Mouse (Mus musculus) activated CD4-positive, CD25-positive, alpha-beta regulatory T cell (primary cell): Measurements from ENCODE around the gene BC061212. TPM values are rescaled to one million over a fixed set of nuclear protein-coding genes. Genes with fewer than 3 reads are reported as not detected.

Experiments
- polyA plus RNA-seq, 2 experiments: library from polyadenylated mRNA; unstranded; fragments of 100-300 nt; shearing (Covaris generic); gene quantifications; one replicate each; pipeline ENCODE4 v1.2.1; 2017

The BC061212 gene
- not detected for polyA plus RNA-seq

DNA sequence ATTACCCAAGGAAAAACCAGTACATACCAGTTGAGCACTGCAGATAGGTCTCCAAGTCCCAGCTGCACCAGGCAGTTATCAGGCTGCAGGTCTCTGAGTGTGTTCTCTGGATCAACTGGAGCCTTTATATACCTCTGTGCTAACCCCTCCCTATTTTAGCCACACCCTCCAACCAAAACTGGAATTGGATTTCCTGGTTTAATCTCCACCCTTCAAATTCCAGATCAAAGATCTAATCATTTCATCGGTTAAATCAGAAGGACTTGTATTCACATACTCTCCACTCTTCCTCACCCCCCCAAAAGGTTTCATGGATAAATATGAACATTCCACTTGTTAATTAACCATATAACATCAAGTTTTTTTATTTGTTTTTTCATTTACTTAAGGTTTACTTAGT is at the start of gene BC061212:
Gene BC061212 (minus strand): TSS at position 101 of the 400 bp plus-strand sequence.

GRCm38 (mm10) chr5:94076085-94076484 is 5.7 kb upstream of the BC061212 start, which contains the start of gene Gm6351:
Gene Gm6351 (plus strand): TSS chr5:94076385.

Other genes with a start within 250 kb of the BC061212 start
- under 1 TPM in 1 of 2 experiments, not detected in 1; 0.09 TPM for gene Gm7792, start 226.8 kb downstream of the BC061212 start, polyA plus RNA-seq
- not detected for gene Gm16429, start 141.5 kb downstream of the BC061212 start, polyA plus RNA-seq
- under 1 TPM in 1 of 2 experiments, not detected in 1; 0.14 TPM for gene Gm6351, start 5.8 kb upstream of the BC061212 start, polyA plus RNA-seq
- under 1 TPM in 1 of 2 experiments, not detected in 1; 0.59 TPM for gene Gm3106, start 147.5 kb upstream of the BC061212 start, polyA plus RNA-seq
- under 1 TPM in 1 of 2 experiments, not detected in 1; 0.58 TPM for gene A430089I19Rik, start 236.3 kb upstream of the BC061212 start, polyA plus RNA-seq
- gene Gm6502, start 243.9 kb upstream of the BC061212 start, polyA plus RNA-seq: under 1 TPM in 1 of 2 experiments, not detected in 1; 0.47 TPM